Mouse (Mus musculus) liver, embryonic 14.5 days (tissue): Measurements from ENCODE around the gene Vill. TPM values are rescaled to one million over a fixed set of nuclear protein-coding genes. Genes with fewer than 3 reads are reported as not detected.

Source experiments
- ATAC-seq: fragments of 200-750 bp; cut with Nextera tagmentation; 2 replicates; pipeline ENCODE4 v1.8.0; 2017; ENCODE audit warnings: moderate number of reproducible peaks, mild to moderate bottlenecking, moderate library complexity; ENCODE audit not compliant: insufficient read depth
- DNase-seq, 3 experiments: peaks; one replicate each; pipeline ENCODE4 v3.0.0-alpha.2; 2012 to 2013; ENCODE audit warnings: low read depth in 3 of 3, low spot score in 3 of 3
- H3K27ac ChIP-seq: fragments of 300-500 bp; sonication (generic); 2 replicates; pipeline ENCODE4 v1.5.1; 2014; ENCODE audit warnings: moderate library complexity, mild to moderate bottlenecking, control low read depth, inconsistent platforms
- H3K27me3 ChIP-seq: fragments of 300-500 bp; sonication (generic); 2 replicates; pipeline ENCODE4 v1.6.1; 2014; ENCODE audit warnings: mild to moderate bottlenecking, low read length, moderate library complexity; ENCODE audit not compliant: control insufficient read depth, insufficient read depth
- H3K36me3 ChIP-seq: fragments of 300-500 bp; sonication (generic); replicated peaks from 2 replicates; pipeline ENCODE4 v1.6.1; 2014; ENCODE audit warnings: low read depth; ENCODE audit not compliant: control insufficient read depth, insufficient read depth
- H3K4me1 ChIP-seq, 2 experiments: fragments of 200-500 bp in 1 of 2; fragments of 300-500 bp in 1 of 2; sonication (generic) in 1 of 2; replicated peaks; 2 replicates each; pipeline ENCODE4 v1.6.1; 2012 to 2014; ENCODE audit warnings: antibody characterized with exemption in 1 of 2, inconsistent platforms in 1 of 2, low read length in 1 of 2; ENCODE audit not compliant: control insufficient read depth in 2 of 2, insufficient read depth in 2 of 2
- H3K4me2 ChIP-seq: fragments of 300-500 bp; sonication (generic); 2 replicates; pipeline ENCODE4 v1.6.1; 2014; ENCODE audit warnings: low read depth, mild to moderate bottlenecking, control low read depth, moderate library complexity
- H3K4me3 ChIP-seq, 2 experiments: fragments of 200-500 bp in 1 of 2; fragments of 300-500 bp in 1 of 2; sonication (generic) in 1 of 2; 2 replicates each; pipeline ENCODE4 v1.5.1; 2012 to 2014; ENCODE audit warnings: low read depth in 2 of 2, low read length in 2 of 2, mild to moderate bottlenecking in 2 of 2, control low read depth in 1 of 2, inconsistent platforms in 1 of 2, moderate library complexity in 1 of 2; ENCODE audit not compliant: insufficient read depth in 1 of 2
- H3K9ac ChIP-seq: fragments of 300-500 bp; sonication (generic); replicated peaks from 2 replicates; pipeline ENCODE4 v1.6.1; 2014; ENCODE audit warnings: mild to moderate bottlenecking, control low read depth, moderate library complexity
- H3K9me3 ChIP-seq: fragments of 300-500 bp; sonication (generic); 2 replicates; pipeline ENCODE4 v1.6.1; 2016; ENCODE audit warnings: low read length, mixed read lengths; ENCODE audit not compliant: control insufficient read depth
- CTCF ChIP-seq: IDR thresholded peaks from 2 replicates; pipeline ENCODE4 v1.5.1; 2016; ENCODE audit warnings: antibody characterized with exemption, low read depth, control low read depth
- EP300 ChIP-seq: IDR thresholded peaks from 2 replicates; pipeline ENCODE4 v1.6.1; 2016; ENCODE audit warnings: antibody characterized with exemption, low read depth
- WGBS: fragments of 180-500 bp; shearing (Covaris S2); extraction: QIAGEN DNeasy Blood & Tissue Kit; methylation state at CpG from one replicate; pipeline ENCODE4 v1.1.7; 2014; ENCODE audit not compliant: insufficient replicate concordance; 5-methylcytosine and 5-hydroxymethylcytosine counted together
- polyA plus RNA-seq, 2 experiments: library from polyadenylated mRNA; depleted of rRNA in 1 of 2; stranded (reverse) in 1 of 2; unstranded in 1 of 2; fragments of >200 nt; fragmentation: Nextera tagmentation in 1 of 2; extraction: Ambion mirVana in 1 of 2; gene quantifications; 2 replicates each; pipeline versions ENCODE4 v1.2.1 to v1.2.3; 2012 to 2014

The Vill gene
- polyA plus RNA-seq, 2 experiments = 7.4 to 9.7 TPM

GRCm38 (mm10) chr9:119034676-119035665 is 17.6 kb upstream of the Vill start:
- H3K36me3 ChIP-seq = no peaks in the 10 kb centered on the region
- TF ChIP-seq EP300 (no peak), CTCF (no peak)
- no peaks in the 10 kb centered on the region for H3K27me3 ChIP-seq
- 73% methylated on average over 29 of the region's 29 CpGs for WGBS
- H3K4me2 ChIP-seq = no peak overlapping the region
- no peaks in the 10 kb centered on the region for H3K9me3 ChIP-seq
- H3K4me1 ChIP-seq = no peaks in the 10 kb centered on the region
- ATAC-seq (no peak), DNase-seq (no peak)
- no peak overlapping the region for H3K9ac ChIP-seq
- H3K4me3 ChIP-seq = no peak overlapping the region
- no peak overlapping the region for H3K27ac ChIP-seq

DNA sequence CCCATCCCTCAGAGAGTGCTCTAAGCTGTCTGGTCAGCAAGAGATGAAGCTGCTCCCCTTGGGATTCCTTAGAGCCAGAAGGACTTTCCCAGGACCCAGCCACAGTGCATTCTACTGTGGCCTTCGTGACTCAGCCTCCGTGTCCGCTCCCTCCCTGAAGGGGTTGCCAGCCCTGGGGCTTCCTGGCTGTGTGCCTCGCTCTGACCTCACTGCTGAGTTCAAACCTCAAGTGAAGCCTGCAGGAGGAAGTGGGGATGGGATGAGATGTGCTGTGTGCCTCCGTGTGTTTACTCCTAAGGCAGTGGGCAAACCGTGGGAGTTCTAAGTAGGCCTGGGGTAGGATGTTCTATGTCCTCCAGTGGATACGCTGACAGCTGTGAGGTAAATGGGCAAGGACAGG is 16.7 kb upstream of the Vill start:
- no peaks in the 10 kb centered on the region for H3K4me1 ChIP-seq
- H3K4me2 ChIP-seq = no peak overlapping the region
- H3K36me3 ChIP-seq = no peaks in the 10 kb centered on the region
- WGBS = 48% methylated on average over 7 of the region's 7 CpGs
- no peaks in the 10 kb centered on the region for H3K9me3 ChIP-seq
- TF ChIP-seq CTCF (no peak), EP300 (no peak)
- H3K4me3 ChIP-seq = no peak overlapping the region
- H3K27ac ChIP-seq = no peak overlapping the region
- no peaks in the 10 kb centered on the region for H3K27me3 ChIP-seq
- DNase-seq = no peak
- no peak overlapping the region for H3K9ac ChIP-seq
- no peak for ATAC-seq

DNA sequence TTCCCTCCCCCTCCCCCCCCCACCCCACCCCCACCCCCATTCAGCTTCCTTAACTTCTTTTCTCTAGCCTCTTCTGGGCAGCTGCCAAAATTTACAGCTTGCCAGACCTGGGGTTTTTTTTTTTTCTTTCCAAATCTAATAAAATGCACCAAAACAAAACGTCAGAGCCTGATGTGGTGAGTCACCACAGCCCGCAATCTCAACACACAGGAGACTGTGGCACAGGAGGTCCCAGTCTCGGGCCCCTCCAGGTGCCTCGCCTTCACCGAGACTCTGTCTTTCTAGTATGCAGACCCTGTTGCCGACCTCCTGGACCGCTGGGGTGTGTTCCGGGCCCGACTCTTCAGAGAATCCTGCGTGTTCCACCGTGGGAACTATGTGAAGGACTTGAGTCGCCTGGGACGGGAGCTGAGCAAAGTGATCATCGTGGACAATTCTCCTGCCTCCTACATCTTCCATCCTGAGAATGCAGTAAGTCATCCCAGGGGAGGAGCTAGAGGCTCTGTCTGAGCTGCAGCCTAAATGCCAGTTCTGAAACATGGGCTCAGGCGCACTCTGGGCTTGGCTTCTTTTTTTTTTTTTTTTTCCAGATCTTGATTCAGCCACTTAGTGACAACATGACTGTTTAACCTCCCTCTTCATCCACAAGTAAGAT is 15.4 kb upstream of the Vill start:
- Histone ChIP-seq H3K27me3 (no peaks in the 10 kb centered on the region), H3K36me3 (no peaks in the 10 kb centered on the region; the same call in 1 of the 2 replicates), H3K27ac (no peak overlapping the region), H3K4me2 (no peak overlapping the region), H3K9ac (no peak overlapping the region), H3K4me1 (no peaks in the 10 kb centered on the region), H3K9me3 (no peaks in the 10 kb centered on the region), H3K4me3 (no peak overlapping the region)
- TF ChIP-seq EP300 (no peak), CTCF (no peak)
- WGBS = 74% methylated on average over 15 of the region's 15 CpGs
- ATAC-seq = no peak
- DNase-seq = no peak

GRCm38 (mm10) chr9:119038574-119038973 is 14.0 kb upstream of the Vill start:
- ATAC-seq (peak; percentile 69; the same call in 1 of the 2 replicates), DNase-seq (no peak)
- H3K27me3 ChIP-seq = no peaks in the 10 kb centered on the region
- no peak overlapping the region for H3K9ac ChIP-seq
- no peaks in the 10 kb centered on the region for H3K9me3 ChIP-seq
- no peak overlapping the region for H3K27ac ChIP-seq
- no peak overlapping the region for H3K4me2 ChIP-seq
- no peaks in the 10 kb centered on the region for H3K4me1 ChIP-seq
- H3K4me3 ChIP-seq = no peak overlapping the region
- no peaks in the 10 kb centered on the region; the same call in 1 of the 2 replicates for H3K36me3 ChIP-seq
- 20% methylated on average over 3 of the region's 3 CpGs for WGBS
- TF ChIP-seq EP300 = peak; percentile 16; the same call in 1 of the 2 replicates
- no peak for TF ChIP-seq CTCF
